Mouse (Mus musculus): Measurements from ENCODE around the gene Cux2. TPM values are rescaled to one million over a fixed set of nuclear protein-coding genes. Genes with fewer than 3 reads are reported as not detected.
A peak's percentile ranks its signal among the peaks of the same experiment; 100 is the strongest.

Gene Cux2
- total RNA-seq, 2 experiments from 2014 or later = 1.1 to 1.6 TPM

GRCm38 (mm10) chr5:121981650-121982131, 68.2 kb downstream of the Cux2 start:
- intact Hi-C loops (cut with DNase I; ENCODE audit: low total_unique reads) = no loop called here
- no peak for DNase-seq

GRCm38 (mm10) chr5:121976331-121976730, 73.6 kb downstream of the Cux2 start:
- DNase-seq = no peak
- intact Hi-C loops (cut with DNase I; ENCODE audit: low total_unique reads) = no loop called here

- no peak for DNase-seq
- intact Hi-C loops (cut with DNase I; ENCODE audit: low total_unique reads) = no loop called here
Observed at GRCm38 (mm10) chr5:121973541-121973940, 76.4 kb downstream of the Cux2 start.

- intact Hi-C loops (cut with DNase I; ENCODE audit: low total_unique reads) = no loop called here
Observed at GRCm38 (mm10) chr5:121972680-121973192, 77.2 kb downstream of the Cux2 start.

GRCm38 (mm10) chr5:121968999-121969398, 80.9 kb downstream of the Cux2 start:
- DNase-seq = no peak
- intact Hi-C loops (cut with DNase I; ENCODE audit: low total_unique reads) = no loop called here

More at GRCm38 (mm10) chr5:121972680-121973192, 77.2 kb downstream of the Cux2 start:
- peak; percentile 12 for DNase-seq

GRCm38 (mm10) chr5:121968416-121968815, 81.5 kb downstream of the Cux2 start:
- intact Hi-C loops (cut with DNase I; ENCODE audit: low total_unique reads) = no loop called here
- no peak for DNase-seq

- intact Hi-C loops (cut with DNase I; ENCODE audit: low total_unique reads) = no loop called here
Observed at GRCm38 (mm10) chr5:121967520-121967919, 82.4 kb downstream of the Cux2 start.

GRCm38 (mm10) chr5:121966940-121967339, 83.0 kb downstream of the Cux2 start:
- intact Hi-C loops (cut with DNase I; ENCODE audit: low total_unique reads) = no loop called here
- peak; percentile 23 for DNase-seq

More at GRCm38 (mm10) chr5:121967520-121967919, 82.4 kb downstream of the Cux2 start:
- no peak for DNase-seq

- intact Hi-C loops (cut with DNase I; ENCODE audit: low total_unique reads) = no loop called here
- DNase-seq = no peak
Observed at GRCm38 (mm10) chr5:121962974-121963373, 86.9 kb downstream of the Cux2 start.

- DNase-seq = no peak
- intact Hi-C loops (cut with DNase I; ENCODE audit: low total_unique reads) = no loop called here
Observed at GRCm38 (mm10) chr5:121962359-121962758, 87.5 kb downstream of the Cux2 start.

- intact Hi-C loops (cut with DNase I; ENCODE audit: low total_unique reads) = no loop called here
- no peak for DNase-seq
Observed at GRCm38 (mm10) chr5:121961256-121961655, 88.6 kb downstream of the Cux2 start.

- intact Hi-C loops (cut with DNase I; ENCODE audit: low total_unique reads) = no loop called here
- DNase-seq = no peak
Observed at GRCm38 (mm10) chr5:121959688-121960087, 90.2 kb downstream of the Cux2 start.

- intact Hi-C loops (cut with DNase I; ENCODE audit: low total_unique reads) = no loop called here
- DNase-seq = no peak
Observed at GRCm38 (mm10) chr5:121958551-121958950, 91.4 kb downstream of the Cux2 start.

GRCm38 (mm10) chr5:121955806-121956205, 94.1 kb downstream of the Cux2 start:
- intact Hi-C loops (cut with DNase I; ENCODE audit: low total_unique reads) = no loop called here
- no peak for DNase-seq

- no peak for DNase-seq
- intact Hi-C loops (cut with DNase I; ENCODE audit: low total_unique reads) = no loop called here
Observed at GRCm38 (mm10) chr5:121950175-121950574, 99.7 kb downstream of the Cux2 start.

- DNase-seq = no peak
- intact Hi-C loops (cut with DNase I; ENCODE audit: low total_unique reads) = loop anchor here (5.0 to 10.0 kb wide), 2 partner anchors 106 to 138 kb away; partner anchors contain the start of gene Cux2
Observed at GRCm38 (mm10) chr5:121949050-121949443, 100.9 kb downstream of the Cux2 start.

GRCm38 (mm10) chr5:121948302-121949049, 101.4 kb downstream of the Cux2 start:
- peak; percentile 18 for DNase-seq
- intact Hi-C loops (cut with DNase I; ENCODE audit: low total_unique reads) = loop anchor here (5.0 to 10.0 kb wide), 2 partner anchors 106 to 139 kb away; partner anchors contain the start of gene Cux2

GRCm38 (mm10) chr5:121946657-121947245, 103.2 kb downstream of the Cux2 start:
- intact Hi-C loops (cut with DNase I; ENCODE audit: low total_unique reads) = loop anchor here (5.0 to 10.0 kb wide), 2 partner anchors 108 to 141 kb away; partner anchors contain the start of gene Cux2
- no peak for DNase-seq

- peak; percentile 38 for DNase-seq
- intact Hi-C loops (cut with DNase I; ENCODE audit: low total_unique reads) = loop anchor here (5.0 to 10.0 kb wide), 2 partner anchors 109 to 141 kb away; partner anchors contain the start of gene Cux2
Observed at GRCm38 (mm10) chr5:121945819-121946218, 104.1 kb downstream of the Cux2 start.

Data from gastrocnemius, postnatal 14 days (tissue).